In genomic region chr2:126587468-126587867, GRCm38 (mm10) we compare ENCODE assay signal across 16 mouse cellular contexts.
"Had no signal": no experiment of that assay in that cellular context is flagged by ENCODE, and none has a peak within 500 bp of the region (broad histone marks: within the 10 kb centered on the region; RNA-seq: fewer than 3 reads in every experiment).

No protein-coding gene starts in this region.

- H3K9me3 ChIP-seq: intestine, embryonic 15.5 days; limb, embryonic 12.5 days; midbrain, embryonic 10.5 days; neural tube, embryonic 12.5 days had no signal

- DNase-seq: kidney, adult 18-20 months; kidney, postnatal 10 days; kidney, postnatal 4 days; lung, adult 2 months; midbrain, embryonic 14.5 days; retina, postnatal 1 day; right cerebral cortex, postnatal 4 days; thymus, postnatal 4 days had no signal

- H3K9ac ChIP-seq: intestine, embryonic 15.5 days; limb, embryonic 12.5 days; liver, embryonic 14.5 days; neural tube, embryonic 12.5 days had no signal

- H3K4me3 ChIP-seq: intestine, embryonic 15.5 days; layer of hippocampus, adult 2 months; limb, embryonic 12.5 days; midbrain, embryonic 10.5 days; neural tube, embryonic 12.5 days had no signal

- H3K27ac ChIP-seq: intestine, embryonic 15.5 days; layer of hippocampus, adult 2 months; limb, embryonic 12.5 days; liver, embryonic 14.5 days; midbrain, embryonic 10.5 days; neural tube, embryonic 12.5 days; stomach, postnatal 0 days had no signal

- H3K27me3 ChIP-seq: intestine, embryonic 15.5 days; limb, embryonic 12.5 days; neural tube, embryonic 12.5 days had no signal

- H3K4me1 ChIP-seq: intestine, embryonic 15.5 days; limb, embryonic 12.5 days; midbrain, embryonic 10.5 days; neural tube, embryonic 12.5 days had no signal

- ATAC-seq: intestine, embryonic 15.5 days; lung, postnatal 0 days had no signal

- H3K4me2 ChIP-seq: intestine, embryonic 15.5 days; limb, embryonic 12.5 days; neural tube, embryonic 12.5 days had no signal

- H3K36me3 ChIP-seq: intestine, embryonic 15.5 days; limb, embryonic 12.5 days; midbrain, embryonic 10.5 days; neural tube, embryonic 12.5 days had no signal
